8 mouse cellular contexts compared by ENCODE assay signal in genomic region chr17:47610849-47611660, GRCm38 (mm10). TPM values are rescaled to one million over a fixed set of nuclear protein-coding genes. Genes with fewer than 3 reads are reported as not detected.
DNase-seq lines count a peak whose midpoint lies in the region; ATAC-seq and TF ChIP-seq lines count a peak whose summit lies in the region.

Gene Bysl, minus strand, starts transcription at chr17:47611492.
Gene Med20, plus strand, starts transcription at chr17:47611582.
Gene Gm20517, plus strand, starts transcription at chr17:47611589.

- H3K36me3 ChIP-seq in heart, embryonic 11.5 days (ENCODE audit: control insufficient read depth, insufficient read depth, low read length) = peaks cover 11% of the 10 kb centered on the region
- peaks cover 12% of the 10 kb centered on the region; the same call in 1 of the 2 replicates for H3K36me3 ChIP-seq in kidney, embryonic 16.5 days (ENCODE audit: insufficient read depth, low read length)
- H3K36me3 ChIP-seq in liver, adult 2 months (ENCODE audit: control insufficient read depth, insufficient read depth, low read length) = peaks cover 6% of the 10 kb centered on the region
- H3K36me3 ChIP-seq in myocyte (ENCODE audit: control insufficient read depth, insufficient read depth) = peaks cover 16% of the 10 kb centered on the region
- H3K36me3 ChIP-seq in splenic B cell, adult 2 months (ENCODE audit: control insufficient read depth, insufficient read depth, low read length, poor library complexity, severe bottlenecking) = peaks cover 6% of the 10 kb centered on the region

- peak; percentile 87 for TF ChIP-seq CTCF in liver, adult 2 months (IDR thresholded peaks at IDR 0.05; ENCODE audit: low read depth, low read length)

- peaks cover 17% of the 10 kb centered on the region for H3K4me1 ChIP-seq in heart, embryonic 11.5 days (ENCODE audit: control insufficient read depth, insufficient read depth, low read length)
- H3K4me1 ChIP-seq in kidney, embryonic 16.5 days (ENCODE audit: insufficient read depth, low read length) = peaks cover 20% of the 10 kb centered on the region
- H3K4me1 ChIP-seq in liver, adult 2 months (ENCODE audit: control insufficient read depth, insufficient read depth, low read length) = peaks cover 11% of the 10 kb centered on the region

- peak within 1 kb of the TSS; percentile 95 for H3K4me2 ChIP-seq in heart, embryonic 11.5 days
- H3K4me2 ChIP-seq in kidney, embryonic 16.5 days (replicated peaks; ENCODE audit: low read depth, low read length) = peak within 1 kb of the TSS; percentile 89
- peak within 1 kb of the TSS; percentile 87 for H3K4me2 ChIP-seq in myocyte (ENCODE audit: low read depth)

- peak; percentile 91 for ATAC-seq in erythroblast, adult 5-6 weeks (replicated peaks; ENCODE audit: low FRiP score, poor library complexity, severe bottlenecking)
- ATAC-seq in heart, embryonic 11.5 days (replicated peaks; ENCODE audit: insufficient number of reproducible peaks, low FRiP score, low TSS enrichment) = peak; percentile 91
- ATAC-seq in kidney, embryonic 16.5 days (ENCODE audit: low FRiP score, low TSS enrichment) = peak; percentile 94

- peak within 1 kb of the TSS; percentile 65 for H3ac ChIP-seq in myocyte (ENCODE audit: control insufficient read depth, insufficient read length)

- H3K9me3 ChIP-seq in heart, embryonic 11.5 days (replicated peaks; ENCODE audit: control insufficient read depth, low read length) = no peaks in the 10 kb centered on the region
- no peaks in the 10 kb centered on the region for H3K9me3 ChIP-seq in kidney, embryonic 16.5 days (ENCODE audit: low read length)

- peak within 1 kb of the TSS; percentile 92 for H3K4me3 ChIP-seq in heart, embryonic 11.5 days (ENCODE audit: low read depth, low read length)
- peak within 1 kb of the TSS; percentile 90 for H3K4me3 ChIP-seq in kidney, embryonic 16.5 days (ENCODE audit: low read length)
- H3K4me3 ChIP-seq in liver, adult 2 months (ENCODE audit: insufficient read depth, low read depth, low read length) = peak within 1 kb of the TSS; percentile 66
- H3K4me3 ChIP-seq in myocyte = peak within 1 kb of the TSS; percentile 82

- peak; percentile 66; the same call in 1 of the 2 replicates for TF ChIP-seq POLR2A in liver, adult 2 months (IDR thresholded peaks at IDR 0.05; ENCODE audit: extremely low read depth, insufficient read depth, low read length)
- TF ChIP-seq POLR2A in myocyte (IDR thresholded peaks at IDR 0.05; ENCODE audit: insufficient read length, low read depth) = peak; percentile 64

- under 1% methylated on average over 59 of the region's 59 CpGs for WGBS in heart, embryonic 11.5 days (ENCODE audit: insufficient replicate concordance)
- WGBS in kidney, embryonic 16.5 days = under 1% methylated on average over 59 of the region's 59 CpGs
- under 1% methylated on average over 59 of the region's 59 CpGs for WGBS in liver, adult 2 months

- H3K27me3 ChIP-seq in heart, embryonic 11.5 days (ENCODE audit: control insufficient read depth, insufficient read depth, low read length) = no peaks in the 10 kb centered on the region
- no peaks in the 10 kb centered on the region for H3K27me3 ChIP-seq in kidney, embryonic 16.5 days (ENCODE audit: insufficient read depth, low read length)
- no peaks in the 10 kb centered on the region for H3K27me3 ChIP-seq in liver, adult 2 months (ENCODE audit: control insufficient read depth, insufficient read depth, low read length)
- no peaks in the 10 kb centered on the region for H3K27me3 ChIP-seq in myocyte (ENCODE audit: control insufficient read depth, insufficient read depth, insufficient read length)
- H3K27me3 ChIP-seq in splenic B cell, adult 2 months (ENCODE audit: control insufficient read depth, insufficient read depth, low read length, poor library complexity, severe bottlenecking) = no peaks in the 10 kb centered on the region

- DNase-seq in B cell, adult 2 months = peak; percentile 97 to 98
- DNase-seq in brain, adult 2 months (ENCODE audit: low read depth, low spot score) = peak; percentile 99
- peak; percentile 85 for DNase-seq in liver, adult 2 months (ENCODE audit: extremely low read depth, low read depth, low spot score)
- DNase-seq in splenic B cell, adult 2 months (ENCODE audit: low read depth, low spot score) = peak; percentile 98

- peak within 1 kb of the TSS; percentile 87 for H3K27ac ChIP-seq in heart, embryonic 11.5 days (ENCODE audit: low read depth, low read length)
- peak within 1 kb of the TSS; percentile 52 for H3K27ac ChIP-seq in kidney, embryonic 16.5 days (ENCODE audit: low read length)
- H3K27ac ChIP-seq in liver, adult 2 months (replicated peaks; ENCODE audit: insufficient read depth, low read depth, low read length) = peak within 1 kb of the TSS; percentile 83

- peak within 1 kb of the TSS; percentile 92 for H3K9ac ChIP-seq in heart, embryonic 11.5 days (ENCODE audit: low read depth, low read length)
- peak within 1 kb of the TSS; percentile 82 for H3K9ac ChIP-seq in kidney, embryonic 16.5 days (replicated peaks; ENCODE audit: low read length)
- peak within 1 kb of the TSS; percentile 85 for H3K9ac ChIP-seq in liver, adult 2 months (ENCODE audit: low read depth, low read length)

- peaks cover 40% of the 10 kb centered on the region for H3K79me2 ChIP-seq in liver, adult 2 months (ENCODE audit: control insufficient read depth, insufficient read depth, low read length)
- peaks cover 72% of the 10 kb centered on the region for H3K79me2 ChIP-seq in myocyte (ENCODE audit: control insufficient read depth, insufficient read depth)

TF ChIP-seq in myocyte, 11 proteins besides CTCF, POLR2A, EP300 and RAD21:
- TF ChIP-seq SRF (IDR thresholded peaks at IDR 0.05; ENCODE audit: control insufficient read depth, insufficient read length, low read depth) (peak; percentile 83), MYOD1 (IDR thresholded peaks at IDR 0.05; ENCODE audit: control insufficient read depth in 1 of 3, insufficient read length in 2 of 3, low read depth in 2 of 3) (peak in 1 of 3 experiments; percentile 29), MYOG (IDR thresholded peaks at IDR 0.05; ENCODE audit: control insufficient read depth in 1 of 3, insufficient read depth in 1 of 3, insufficient read length in 2 of 3, low read depth in 2 of 3) (peak in 1 of 3 experiments; percentile 34), MAX (IDR thresholded peaks at IDR 0.05; ENCODE audit: low read depth) (peak; percentile 64), CEBPB (IDR thresholded peaks at IDR 0.05; ENCODE audit: insufficient read depth, poor library complexity, severe bottlenecking) (no peak), POLR2AphosphoS2 (IDR thresholded peaks at IDR 0.05; ENCODE audit: insufficient read length, low read depth) (peak; percentile 53)

RNA-seq across cellular contexts. Expression of gene Bysl, which starts in this region (rescaled TPM):
- total RNA-seq in erythroblast, adult 5-6 weeks (2015; ENCODE audit: low replicate concordance) = 1.2 and 2.1 TPM in 2 replicates
- total RNA-seq in erythroblast, adult 5-6 weeks (2017; ENCODE audit: low replicate concordance) = 3.2 and 4.3 TPM in 2 replicates
- polyA plus RNA-seq in heart, embryonic 11.5 days (2014; fragmentation: Nextera tagmentation; extraction: Ambion mirVana) = 26.8 TPM in 2 replicates
- polyA plus RNA-seq in kidney, embryonic 16.5 days (2015; fragmentation: Nextera tagmentation; extraction: Ambion mirVana) = 24.5 and 25.9 TPM in 2 replicates
- total RNA-seq in liver, adult 2 months (2014; rRNA removed) = 2.5 and 3.4 TPM in 2 replicates
- polyA plus RNA-seq in liver, adult 2 months (2012; rRNA removed) = 6.7 and 8.1 TPM in 2 replicates
- polyA plus RNA-seq in myocyte (2012; fragmentation: generic; extraction: Trizol) = 41.0 TPM

RNA-seq across cellular contexts. Expression of gene Med20, which starts in this region (rescaled TPM):
- total RNA-seq in erythroblast, adult 5-6 weeks (2015; ENCODE audit: low replicate concordance) = 10.4 and 19.9 TPM in 2 replicates
- 48.5 and 68.2 TPM in 2 replicates for total RNA-seq in erythroblast, adult 5-6 weeks (2017; ENCODE audit: low replicate concordance)
- 30.3 and 36.4 TPM in 2 replicates for polyA plus RNA-seq in heart, embryonic 11.5 days (2014; fragmentation: Nextera tagmentation; extraction: Ambion mirVana)
- 47.7 and 53.9 TPM in 2 replicates for polyA plus RNA-seq in kidney, embryonic 16.5 days (2015; fragmentation: Nextera tagmentation; extraction: Ambion mirVana)
- total RNA-seq in liver, adult 2 months (2014; rRNA removed) = 14.4 and 15.0 TPM in 2 replicates
- polyA plus RNA-seq in liver, adult 2 months (2012; rRNA removed) = 15.0 and 19.4 TPM in 2 replicates
- 33.4 TPM for polyA plus RNA-seq in myocyte (2012; fragmentation: generic; extraction: Trizol)

RNA-seq across cellular contexts. Expression of gene Gm20517, which starts in this region (rescaled TPM):
- 2.5 and 4.8 TPM in 2 replicates for total RNA-seq in erythroblast, adult 5-6 weeks (2015; ENCODE audit: low replicate concordance)
- 6.3 and 16.2 TPM in 2 replicates for total RNA-seq in erythroblast, adult 5-6 weeks (2017; ENCODE audit: low replicate concordance)
- polyA plus RNA-seq in heart, embryonic 11.5 days (2014; fragmentation: Nextera tagmentation; extraction: Ambion mirVana) = 1.6 and 1.8 TPM in 2 replicates
- 1.6 TPM in 2 replicates for polyA plus RNA-seq in kidney, embryonic 16.5 days (2015; fragmentation: Nextera tagmentation; extraction: Ambion mirVana)
- 1.2 and 1.9 TPM in 2 replicates for total RNA-seq in liver, adult 2 months (2014; rRNA removed)
- 0.14 and 0.31 TPM in 2 replicates for polyA plus RNA-seq in liver, adult 2 months (2012; rRNA removed)
- 1.5 TPM for polyA plus RNA-seq in myocyte (2012; fragmentation: generic; extraction: Trizol)

Comparison
In these comparisons a context has a peak if more than half of its experiments do, and no peak if none do; other contexts are left out.
1. Peak in every context shown above with its lines: DNase-seq, ATAC-seq, H3K4me3 ChIP-seq and H3K27ac ChIP-seq.